Mouse (Mus musculus) 3T3-L1 (cell line): ENCODE measurements at regions not wholly inside any gene's neighbourhood (a gene's known extent, or its start where the extent isn't known, plus 50 kb on each side); places are given as distances from the start of the nearest gene placed in this dataset.

Experiments used
- DNase-seq: peaks from one replicate; pipeline ENCODE4 v3.0.0-alpha.2; 2015; ENCODE audit warnings: low read depth, low spot score

GRCm38 (mm10) chr9:93130561-93130960 is 588.5 kb downstream of the Plod2 start:
- peak; percentile 1 for DNase-seq

- DNase-seq = peak; percentile 16
Measured at GRCm38 (mm10) chr9:93131620-93132200, 589.7 kb downstream of the Plod2 start.

- no peak for DNase-seq
Measured at GRCm38 (mm10) chr9:93136349-93136748, 594.3 kb downstream of the Plod2 start.

- DNase-seq = no peak
Measured at GRCm38 (mm10) chr9:93170071-93170470, 628.0 kb downstream of the Plod2 start.

- DNase-seq = no peak
Measured at GRCm38 (mm10) chr9:93186638-93187037, 644.6 kb downstream of the Plod2 start.

- no peak for DNase-seq
Measured at GRCm38 (mm10) chr9:93232562-93232961, 690.5 kb downstream of the Plod2 start.

GRCm38 (mm10) chr9:93252146-93252545 is 710.1 kb downstream of the Plod2 start:
- DNase-seq = no peak

GRCm38 (mm10) chr9:93297332-93297731 is 755.3 kb downstream of the Plod2 start:
- no peak for DNase-seq

GRCm38 (mm10) chr9:93306753-93307152 is 764.7 kb downstream of the Plod2 start:
- DNase-seq = no peak

GRCm38 (mm10) chr9:93328997-93329682 is 787.1 kb downstream of the Plod2 start:
- no peak for DNase-seq
